Mouse (Mus musculus): ENCODE measurements around the gene Slc17a7.

DNA sequence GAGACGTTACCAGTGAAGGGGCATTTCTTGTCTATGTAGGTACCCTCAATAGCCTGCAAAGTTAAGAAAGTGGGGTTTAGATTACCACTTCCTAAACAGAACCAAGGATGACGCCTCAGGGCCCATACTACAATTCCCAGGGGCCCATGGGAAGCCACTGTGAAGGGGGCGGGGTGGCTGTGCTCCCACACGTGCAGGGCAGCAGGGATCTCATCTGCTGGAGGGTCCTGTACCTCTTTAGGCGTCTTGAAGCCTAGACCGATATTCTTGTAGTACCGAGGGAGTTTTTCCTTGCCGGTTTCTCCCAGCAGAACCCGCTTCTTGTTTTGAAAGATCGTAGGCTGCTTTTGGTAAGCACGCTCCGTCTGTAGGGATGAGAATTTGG lies 40.6 kb upstream of the Slc17a7 start:
- TF ChIP-seq POLR2A (IDR thresholded peaks at IDR 0.05; ENCODE audit: borderline replicate concordance, extremely low read depth, insufficient read depth, insufficient read length, poor library complexity, severe bottlenecking) (no peak), CTCF (IDR thresholded peaks at IDR 0.05; ENCODE audit: borderline replicate concordance, extremely low read depth, insufficient read depth, insufficient read length) (no peak)
